Mouse (Mus musculus): ENCODE measurements around the gene Osbpl9. TPM values are rescaled to one million over a fixed set of nuclear protein-coding genes. Genes with fewer than 3 reads are reported as not detected.

Osbpl9 gene
- total RNA-seq, 2 experiments from 2014 or later = 54.6 to 62.8 TPM

Small RNAs within 50 kb of the gene (microRNA-seq; reads per million reads assigned to microRNA genes)
- not detected for gene Mir761

Other genes starting within 250 kb of the Osbpl9 start
- 100 to 1,000 TPM; 105 to 139 TPM for gene Nrd1, start 201.6 kb downstream of the Osbpl9 start, total RNA-seq (2021)
- gene Calr4, start 32.2 kb upstream of the Osbpl9 start, total RNA-seq (2021) = under 1 TPM; 0.36 to 0.94 TPM
- 100 to 1,000 TPM; 184 to 202 TPM for gene Eps15, start 78.0 kb upstream of the Osbpl9 start, total RNA-seq (2021)
- 1 to 10 TPM; 3.1 TPM for gene Ttc39a, start 204.4 kb upstream of the Osbpl9 start, total RNA-seq (2021)